Mouse (Mus musculus) large intestine, adult 2 months (tissue): Measurements from ENCODE around the gene Proca1. TPM values are rescaled to one million over a fixed set of nuclear protein-coding genes. Genes with fewer than 3 reads are reported as not detected.

Experiments used
- DNase-seq: peaks from one replicate; pipeline ENCODE4 v3.0.0-alpha.2; 2012; ENCODE audit warnings: low read depth, low spot score
- WGBS: fragments of 180-500 bp; shearing (Covaris S2); methylation state at CpG from one replicate; pipeline ENCODE4 v1.1.7; 2018; 5-methylcytosine and 5-hydroxymethylcytosine counted together
- polyA plus RNA-seq: library from polyadenylated mRNA; depleted of rRNA; stranded (reverse); fragments of >200 nt; gene quantifications from 2 replicates; pipeline ENCODE4 v1.2.3, GENCODE M21; 2012; rRNA removed

Proca1 gene
- 0.30 TPM in 1 of 2 replicates, not detected in the other for polyA plus RNA-seq

DNA sequence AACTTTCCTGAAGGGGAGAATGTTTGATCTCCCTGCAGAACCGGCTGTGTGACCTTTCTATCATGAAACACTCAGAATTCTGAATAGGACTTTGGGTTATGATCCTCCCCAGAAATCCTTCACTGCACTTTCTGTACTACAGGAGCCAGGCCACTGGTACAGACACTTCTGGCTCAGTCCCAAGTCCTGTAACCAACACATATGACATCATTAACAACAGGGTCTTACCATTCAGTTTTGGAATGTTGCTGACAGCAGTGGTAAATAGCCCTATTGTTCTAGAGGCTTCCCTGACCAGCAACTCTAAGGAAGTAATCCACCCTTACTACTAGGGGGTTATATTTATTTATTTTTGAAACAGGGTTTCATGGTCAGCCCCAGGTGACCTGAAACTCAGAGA lies at the start of gene Proca1:
Proca1 (plus strand) TSS at position 280 of the 400 bp plus-strand sequence.
- WGBS: 33% methylated on average over 1 of the region's 1 CpGs
- DNase-seq: no peak

- 91% methylated on average over 2 of the region's 2 CpGs for WGBS
- no peak for DNase-seq
Observed at GRCm38 (mm10) chr11:78143520-78143919, 49.7 kb upstream of the Proca1 start.

DNA sequence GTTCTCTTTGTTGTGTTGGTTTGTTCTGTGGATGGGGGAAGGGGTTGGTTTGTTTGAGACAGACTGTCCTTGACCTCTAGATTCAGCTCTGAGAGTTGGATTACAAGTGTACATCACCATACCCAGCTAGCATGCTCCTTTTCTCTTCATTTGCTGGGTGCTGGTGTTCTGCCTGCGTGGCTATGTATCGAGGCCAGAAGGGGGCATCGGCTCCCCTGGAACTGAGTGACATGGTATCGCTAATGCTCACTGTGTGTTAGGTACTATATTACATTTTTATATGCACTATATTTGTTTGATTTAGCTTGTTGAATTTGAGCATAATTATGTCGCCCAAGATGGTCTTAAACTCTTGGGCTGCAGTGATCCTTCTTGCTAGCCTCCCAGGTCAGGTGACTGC lies 47.0 kb upstream of the Proca1 start:
- 68% methylated on average over 5 of the region's 5 CpGs for WGBS
- DNase-seq: no peak

GRCm38 (mm10) chr11:78146707-78147543 lies 46.3 kb upstream of the Proca1 start:
- 73% methylated on average over 6 of the region's 6 CpGs for WGBS
- no peak for DNase-seq

GRCm38 (mm10) chr11:78151161-78151560 lies 42.0 kb upstream of the Proca1 start:
- 36% methylated on average over 1 of the region's 1 CpGs for WGBS
- DNase-seq: no peak

GRCm38 (mm10) chr11:78152299-78153231 lies 40.6 kb upstream of the Proca1 start:
- WGBS: 61% methylated on average over 9 of the region's 9 CpGs
- no peak for DNase-seq

- WGBS: 82% methylated on average over 13 of the region's 13 CpGs
- no peak for DNase-seq
Observed at GRCm38 (mm10) chr11:78153778-78154177, 39.4 kb upstream of the Proca1 start.

DNA sequence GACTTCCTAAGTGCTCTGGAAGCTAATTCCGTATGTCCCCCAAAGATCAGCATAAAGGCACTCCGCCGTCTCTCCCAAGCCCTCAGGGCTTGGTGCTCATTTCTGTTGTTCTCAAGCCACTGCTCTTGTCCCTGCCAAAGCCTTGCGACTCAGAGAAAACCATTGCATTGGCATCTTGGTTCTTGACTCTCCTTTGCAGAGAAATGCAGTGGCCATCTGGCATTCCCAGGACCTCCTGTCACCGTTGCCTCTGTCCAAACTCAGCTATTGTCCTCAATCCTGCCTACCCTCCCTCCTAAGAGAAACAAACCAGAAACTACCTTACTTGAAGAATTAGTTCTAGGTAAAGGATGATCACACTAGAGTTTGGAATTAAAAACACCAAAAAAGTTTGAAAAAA lies 37.5 kb upstream of the Proca1 start:
- WGBS: 86% methylated on average over 5 of the region's 5 CpGs
- no peak for DNase-seq

DNA sequence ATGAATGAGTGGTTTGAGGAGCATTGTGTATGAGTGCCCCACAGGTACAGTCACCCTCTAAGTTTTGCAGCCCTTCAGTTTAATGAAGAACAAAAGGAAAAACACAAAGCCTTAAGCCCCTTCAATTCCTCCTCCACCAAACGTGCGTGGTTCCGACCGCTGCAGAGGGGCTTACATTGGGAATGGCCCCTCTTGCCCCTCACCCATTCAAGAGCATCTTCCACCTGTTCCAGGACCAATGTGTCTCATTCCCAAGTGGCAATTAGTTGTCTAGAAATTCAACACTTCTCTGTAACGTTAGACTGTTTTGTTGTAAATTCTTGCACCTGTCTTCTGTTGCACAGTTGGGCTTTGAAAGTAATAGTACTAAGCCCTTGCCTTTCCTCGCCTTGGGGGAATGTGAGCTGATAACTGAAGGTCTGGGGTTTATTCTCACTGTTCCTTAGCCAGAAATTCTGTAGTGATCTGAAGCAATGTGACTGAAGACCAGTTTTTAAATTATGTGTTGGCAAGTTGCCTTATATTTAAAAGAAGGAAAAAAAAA lies 37.0 kb upstream of the Proca1 start:
- WGBS: 78% methylated on average over 6 of the region's 6 CpGs
- no peak for DNase-seq

DNA sequence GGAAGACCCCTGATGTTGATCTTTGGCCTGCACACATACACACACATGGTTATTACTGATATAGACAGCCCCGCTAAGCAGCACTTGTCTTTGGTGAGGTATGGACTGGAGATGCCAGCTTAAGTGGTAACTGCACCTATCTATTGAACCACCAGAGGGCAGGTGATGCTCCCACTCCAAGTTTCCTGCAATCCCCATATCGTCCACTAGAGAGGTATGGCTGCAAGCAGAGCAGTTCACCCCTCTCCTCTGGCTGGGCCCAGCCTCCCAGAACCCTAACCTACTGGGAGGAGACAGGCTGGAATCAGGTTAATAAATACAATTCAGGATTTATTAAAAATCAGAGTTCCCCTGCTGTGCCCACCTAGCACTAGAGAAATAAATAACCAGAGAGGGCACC lies 34.1 kb upstream of the Proca1 start:
- WGBS: 10% methylated on average over 2 of the region's 2 CpGs
- no peak for DNase-seq

GRCm38 (mm10) chr11:78159557-78159956 lies 33.6 kb upstream of the Proca1 start:
- no peak for DNase-seq
- WGBS: 70% methylated on average over 7 of the region's 7 CpGs

DNA sequence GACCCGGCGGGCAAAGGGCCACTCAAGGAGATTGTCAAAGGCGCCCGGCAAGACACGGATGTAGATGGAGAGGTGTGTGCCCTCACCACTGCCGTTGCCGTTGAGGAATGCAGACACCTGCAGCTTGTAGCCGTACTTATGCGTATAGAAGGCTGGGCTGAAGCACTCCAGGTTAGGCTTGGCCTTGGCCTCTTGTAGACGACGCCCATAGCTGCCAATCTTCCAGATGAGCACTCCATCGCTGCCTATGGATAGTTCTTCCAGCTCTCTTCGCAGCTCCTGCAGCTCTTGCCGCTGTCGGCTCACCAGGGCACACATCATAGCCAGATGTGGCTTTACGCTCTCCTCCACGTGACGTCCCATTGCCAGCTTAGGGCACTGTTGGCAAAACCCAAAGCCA lies 33.0 kb upstream of the Proca1 start:
- DNase-seq: no peak
- WGBS: 77% methylated on average over 18 of the region's 18 CpGs

- DNase-seq: no peak
- WGBS: 83% methylated on average over 3 of the region's 3 CpGs
Observed at GRCm38 (mm10) chr11:78160675-78161074, 32.5 kb upstream of the Proca1 start.

GRCm38 (mm10) chr11:78161169-78161568 lies 32.0 kb upstream of the Proca1 start:
- DNase-seq: no peak
- 87% methylated on average over 14 of the region's 14 CpGs for WGBS

GRCm38 (mm10) chr11:78161968-78162367 lies 31.2 kb upstream of the Proca1 start:
- WGBS: 27% methylated on average over 4 of the region's 4 CpGs
- DNase-seq: no peak

DNA sequence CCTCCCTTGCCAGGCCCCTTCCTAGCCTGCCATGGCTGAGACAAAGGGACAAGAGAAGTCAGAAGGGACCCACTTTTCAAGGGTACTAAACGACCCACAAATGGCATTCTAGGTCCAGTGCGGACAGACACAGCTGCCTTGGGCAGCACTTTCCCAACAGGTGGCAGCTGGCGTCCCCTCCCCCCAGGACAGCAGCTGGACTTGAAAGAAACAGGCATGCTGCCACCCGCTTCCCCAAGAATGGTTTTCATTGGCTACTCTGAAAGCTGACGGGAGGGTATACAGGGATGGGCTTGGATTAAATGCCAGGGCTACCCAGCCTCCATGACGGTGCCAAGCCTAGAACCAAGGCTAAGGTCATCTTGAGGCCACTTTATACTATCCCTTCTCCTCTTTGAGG lies 30.7 kb upstream of the Proca1 start:
- no peak for DNase-seq
- WGBS: 17% methylated on average over 6 of the region's 6 CpGs

DNA sequence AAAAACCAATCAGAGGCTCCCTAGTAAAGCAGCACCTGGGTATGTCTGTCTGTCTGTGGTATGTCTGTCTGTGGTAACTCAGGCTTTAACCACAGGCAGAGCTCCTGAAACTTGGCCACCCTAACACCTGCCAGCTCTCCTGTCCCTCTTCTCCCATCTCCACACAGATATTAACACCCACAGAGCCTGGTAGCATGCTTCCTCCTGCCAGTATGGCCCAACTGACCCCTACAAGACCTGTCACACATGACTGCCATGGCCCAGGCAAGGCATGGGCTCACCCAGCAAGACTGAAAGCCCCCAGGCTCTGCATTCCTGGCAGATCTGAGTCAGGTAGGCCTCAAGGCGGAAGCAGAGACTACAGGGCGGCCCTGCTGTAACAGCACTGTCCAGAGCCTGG lies 30.1 kb upstream of the Proca1 start:
- no peak for DNase-seq
- WGBS: 74% methylated on average over 2 of the region's 2 CpGs

DNA sequence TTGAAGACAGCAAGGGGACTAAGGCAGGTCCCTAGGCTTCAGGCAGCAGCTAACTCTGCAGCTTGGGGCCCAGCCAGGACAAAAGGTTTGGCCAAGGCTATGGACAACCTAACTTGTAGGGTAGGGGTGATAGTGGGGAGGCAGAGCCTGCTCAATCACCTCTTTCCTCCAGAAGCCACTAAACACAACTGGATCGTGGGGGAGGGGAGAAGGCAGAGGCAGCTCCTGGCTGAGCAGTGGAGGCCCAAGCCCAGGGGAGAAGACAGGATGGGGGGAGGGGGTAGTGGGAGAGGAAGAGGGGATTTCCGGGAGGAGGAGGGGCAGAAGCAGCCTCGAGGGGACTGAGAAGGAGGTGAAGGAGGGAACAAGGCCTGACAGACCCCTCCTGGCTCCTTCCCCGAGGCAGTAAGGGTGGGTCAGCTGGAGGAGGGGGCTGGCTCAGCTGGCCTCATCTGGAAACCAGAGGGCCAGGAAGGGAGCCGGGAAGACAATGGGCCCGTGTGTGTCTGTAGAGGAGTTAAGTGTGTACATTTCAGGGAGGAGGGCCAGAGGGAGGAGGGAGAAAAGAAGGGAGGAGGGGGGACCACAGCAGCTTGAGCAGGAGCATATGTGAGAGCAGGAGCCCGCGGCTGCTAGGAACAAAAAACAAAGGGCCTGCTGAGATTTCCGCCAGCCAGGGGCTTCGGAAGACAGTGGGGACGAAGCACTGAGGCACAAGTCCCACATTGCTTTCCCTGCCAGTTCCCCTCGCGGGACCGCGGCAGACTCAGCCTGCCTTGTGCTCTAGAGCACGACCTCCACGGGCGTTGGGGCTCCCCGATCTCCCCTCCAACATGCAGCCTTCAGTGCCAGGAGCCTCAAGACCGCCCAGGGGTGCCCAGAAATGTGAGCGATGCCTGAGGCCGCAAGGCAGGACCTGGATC lies 29.2 kb upstream of the Proca1 start:
- WGBS: 1% methylated on average over 22 of the region's 22 CpGs

GRCm38 (mm10) chr11:78164604-78164923 lies 28.6 kb upstream of the Proca1 start:
- WGBS: 2% methylated on average over 14 of the region's 14 CpGs

More for the DNA sequence above, 29.2 kb upstream of the Proca1 start:
- DNase-seq: no peak

More at GRCm38 (mm10) chr11:78164604-78164923, 28.6 kb upstream of the Proca1 start:
- DNase-seq: no peak
